Mouse (Mus musculus): ENCODE results near the gene Shisa9. TPM values are rescaled to one million over a fixed set of nuclear protein-coding genes. Genes with fewer than 3 reads are reported as not detected.

Gene Shisa9
- polyA plus RNA-seq, 1 experiment from 2014 or later: 5.6 TPM

GRCm38 (mm10) chr16:12119463-12119862 lies 135.6 kb downstream of the Shisa9 start:
- H3K9ac ChIP-seq (replicated peaks): no peak overlapping the region
- peaks cover 17% of the 10 kb centered on the region for H3K4me1 ChIP-seq
- 66% methylated on average over 3 of the region's 3 CpGs for WGBS
- no peaks in the 10 kb centered on the region for H3K27me3 ChIP-seq
- no peak overlapping the region for H3K27ac ChIP-seq (replicated peaks)
- no peak overlapping the region for H3K4me3 ChIP-seq
- no peak for ATAC-seq (replicated peaks)
- no peak overlapping the region for H3K4me2 ChIP-seq (replicated peaks)
- H3K9me3 ChIP-seq: no peaks in the 10 kb centered on the region
- H3K36me3 ChIP-seq: no peaks in the 10 kb centered on the region

GRCm38 (mm10) chr16:12129782-12130181 lies 145.9 kb downstream of the Shisa9 start:
- H3K36me3 ChIP-seq: no peaks in the 10 kb centered on the region
- WGBS: 53% methylated on average over 3 of the region's 3 CpGs

GRCm38 (mm10) chr16:12146666-12147065 lies 162.8 kb downstream of the Shisa9 start:
- H3K9me3 ChIP-seq: no peaks in the 10 kb centered on the region
- H3K27ac ChIP-seq (replicated peaks): peak overlapping the region; percentile 45
- H3K27me3 ChIP-seq: no peaks in the 10 kb centered on the region
- 0 out of 2 replicates have a peak, but pooled peaks cover 6% of the 10 kb centered on the region for H3K4me1 ChIP-seq
- no peak overlapping the region for H3K9ac ChIP-seq (replicated peaks)
- H3K4me3 ChIP-seq: no peak overlapping the region
- H3K36me3 ChIP-seq: no peaks in the 10 kb centered on the region
- peak; percentile 66 for ATAC-seq (replicated peaks)
- no peak overlapping the region for H3K4me2 ChIP-seq (replicated peaks)

More at GRCm38 (mm10) chr16:12129782-12130181, 145.9 kb downstream of the Shisa9 start:
- H3K27me3 ChIP-seq: no peaks in the 10 kb centered on the region
- H3K9me3 ChIP-seq: no peaks in the 10 kb centered on the region
- H3K27ac ChIP-seq (replicated peaks): no peak overlapping the region
- H3K4me3 ChIP-seq: no peak overlapping the region
- H3K4me1 ChIP-seq: no peaks in the 10 kb centered on the region
- no peak overlapping the region for H3K9ac ChIP-seq (replicated peaks)
- H3K4me2 ChIP-seq (replicated peaks): no peak overlapping the region
- no peak for ATAC-seq (replicated peaks)

GRCm38 (mm10) chr16:12151986-12152385 lies 168.1 kb downstream of the Shisa9 start:
- no peaks in the 10 kb centered on the region for H3K36me3 ChIP-seq
- H3K4me1 ChIP-seq: peaks cover 8% of the 10 kb centered on the region
- 55% methylated on average over 4 of the region's 4 CpGs for WGBS
- no peak overlapping the region for H3K9ac ChIP-seq (replicated peaks)
- no peak overlapping the region for H3K27ac ChIP-seq (replicated peaks)
- H3K4me3 ChIP-seq: no peak overlapping the region
- H3K4me2 ChIP-seq (replicated peaks): no peak overlapping the region
- H3K27me3 ChIP-seq: no peaks in the 10 kb centered on the region
- 0 out of 2 replicates have a peak, but pooled peaks have one; percentile 35 for ATAC-seq (replicated peaks)
- no peaks in the 10 kb centered on the region for H3K9me3 ChIP-seq

- no peaks in the 10 kb centered on the region for H3K27me3 ChIP-seq
- H3K36me3 ChIP-seq: no peaks in the 10 kb centered on the region
- no peak overlapping the region for H3K4me2 ChIP-seq (replicated peaks)
- H3K4me3 ChIP-seq: no peak overlapping the region
- WGBS: 48% methylated on average over 2 of the region's 2 CpGs
- no peak overlapping the region for H3K9ac ChIP-seq (replicated peaks)
- peak; percentile 71 for ATAC-seq (replicated peaks)
- H3K27ac ChIP-seq (replicated peaks): no peak overlapping the region
- H3K4me1 ChIP-seq: peaks cover 8% of the 10 kb centered on the region
- no peaks in the 10 kb centered on the region for H3K9me3 ChIP-seq
These were observed 170.6 kb downstream of the Shisa9 start for GRCm38 (mm10) chr16:12154476-12154875.

GRCm38 (mm10) chr16:12173482-12174041 lies 189.6 kb downstream of the Shisa9 start:
- H3K4me2 ChIP-seq (replicated peaks): no peak overlapping the region
- H3K4me1 ChIP-seq: no peaks in the 10 kb centered on the region
- no peak overlapping the region for H3K9ac ChIP-seq (replicated peaks)
- H3K9me3 ChIP-seq: no peaks in the 10 kb centered on the region
- H3K4me3 ChIP-seq: no peak overlapping the region
- no peak for ATAC-seq (replicated peaks)
- no peaks in the 10 kb centered on the region for H3K27me3 ChIP-seq
- no peaks in the 10 kb centered on the region for H3K36me3 ChIP-seq
- H3K27ac ChIP-seq (replicated peaks): no peak overlapping the region
- WGBS: 75% methylated on average over 1 of the region's 1 CpGs

- 83% methylated on average over 2 of the region's 2 CpGs for WGBS
- Histone ChIP-seq H3K4me1 (no peaks in the 10 kb centered on the region), H3K27ac (replicated peaks) (no peak overlapping the region), H3K36me3 (no peaks in the 10 kb centered on the region), H3K9ac (replicated peaks) (no peak overlapping the region), H3K4me2 (replicated peaks) (no peak overlapping the region), H3K9me3 (no peaks in the 10 kb centered on the region), H3K27me3 (no peaks in the 10 kb centered on the region), H3K4me3 (no peak overlapping the region)
- ATAC-seq (replicated peaks): no peak
These were observed 194.1 kb downstream of the Shisa9 start for GRCm38 (mm10) chr16:12178031-12178430.

GRCm38 (mm10) chr16:12189739-12190138 lies 205.8 kb downstream of the Shisa9 start:
- Histone ChIP-seq H3K27ac (replicated peaks) (no peak overlapping the region), H3K9me3 (no peaks in the 10 kb centered on the region), H3K36me3 (no peaks in the 10 kb centered on the region), H3K4me2 (replicated peaks) (no peak overlapping the region), H3K4me1 (no peaks in the 10 kb centered on the region), H3K27me3 (no peaks in the 10 kb centered on the region), H3K4me3 (no peak overlapping the region), H3K9ac (replicated peaks) (no peak overlapping the region)
- no peak for ATAC-seq (replicated peaks)
- 69% methylated on average over 2 of the region's 2 CpGs for WGBS

- Histone ChIP-seq H3K4me1 (no peaks in the 10 kb centered on the region), H3K27me3 (no peaks in the 10 kb centered on the region), H3K4me3 (no peak overlapping the region), H3K9me3 (no peaks in the 10 kb centered on the region), H3K9ac (replicated peaks) (no peak overlapping the region), H3K27ac (replicated peaks) (no peak overlapping the region), H3K36me3 (no peaks in the 10 kb centered on the region), H3K4me2 (replicated peaks) (no peak overlapping the region)
- 96% methylated on average over 4 of the region's 4 CpGs for WGBS
- ATAC-seq (replicated peaks): no peak
These were observed 212.9 kb downstream of the Shisa9 start for GRCm38 (mm10) chr16:12196841-12197240.

- WGBS: 45% methylated on average over 5 of the region's 5 CpGs
- H3K4me2 ChIP-seq (replicated peaks): no peak overlapping the region
- H3K36me3 ChIP-seq: no peaks in the 10 kb centered on the region
These were observed 213.7 kb downstream of the Shisa9 start for GRCm38 (mm10) chr16:12197611-12198010.

GRCm38 (mm10) chr16:12201216-12201615 lies 217.3 kb downstream of the Shisa9 start:
- H3K27me3 ChIP-seq: no peaks in the 10 kb centered on the region
- 23% methylated on average over 3 of the region's 3 CpGs for WGBS
- no peaks in the 10 kb centered on the region for H3K9me3 ChIP-seq
- no peak overlapping the region for H3K4me2 ChIP-seq (replicated peaks)
- no peaks in the 10 kb centered on the region for H3K36me3 ChIP-seq
- ATAC-seq (replicated peaks): no peak
- no peak overlapping the region for H3K4me3 ChIP-seq
- no peak overlapping the region for H3K9ac ChIP-seq (replicated peaks)
- no peak overlapping the region for H3K27ac ChIP-seq (replicated peaks)
- no peaks in the 10 kb centered on the region for H3K4me1 ChIP-seq

More at GRCm38 (mm10) chr16:12197611-12198010, 213.7 kb downstream of the Shisa9 start:
- H3K4me3 ChIP-seq: no peak overlapping the region
- H3K27me3 ChIP-seq: no peaks in the 10 kb centered on the region
- H3K4me1 ChIP-seq: no peaks in the 10 kb centered on the region
- no peak for ATAC-seq (replicated peaks)
- H3K9ac ChIP-seq (replicated peaks): no peak overlapping the region
- H3K9me3 ChIP-seq: no peaks in the 10 kb centered on the region
- no peak overlapping the region for H3K27ac ChIP-seq (replicated peaks)

GRCm38 (mm10) chr16:12202151-12202550 lies 218.2 kb downstream of the Shisa9 start:
- H3K4me2 ChIP-seq (replicated peaks): no peak overlapping the region
- H3K36me3 ChIP-seq: no peaks in the 10 kb centered on the region
- no peaks in the 10 kb centered on the region for H3K27me3 ChIP-seq
- no peak overlapping the region for H3K4me3 ChIP-seq
- H3K27ac ChIP-seq (replicated peaks): no peak overlapping the region
- H3K4me1 ChIP-seq: no peaks in the 10 kb centered on the region
- H3K9me3 ChIP-seq: no peaks in the 10 kb centered on the region
- 54% methylated on average over 3 of the region's 3 CpGs for WGBS
- ATAC-seq (replicated peaks): no peak
- no peak overlapping the region for H3K9ac ChIP-seq (replicated peaks)

- Histone ChIP-seq H3K4me2 (replicated peaks) (no peak overlapping the region), H3K27ac (replicated peaks) (no peak overlapping the region), H3K36me3 (no peaks in the 10 kb centered on the region), H3K9ac (replicated peaks) (no peak overlapping the region), H3K4me1 (no peaks in the 10 kb centered on the region), H3K27me3 (no peaks in the 10 kb centered on the region), H3K9me3 (no peaks in the 10 kb centered on the region), H3K4me3 (no peak overlapping the region)
- ATAC-seq (replicated peaks): no peak
- 74% methylated on average over 2 of the region's 2 CpGs for WGBS
These were observed 219.1 kb downstream of the Shisa9 start for GRCm38 (mm10) chr16:12203055-12203454.

Data from forebrain, embryonic 15.5 days (tissue).